Mouse (Mus musculus): ENCODE measurements around the gene Sec63.

The Sec63 gene

DNA sequence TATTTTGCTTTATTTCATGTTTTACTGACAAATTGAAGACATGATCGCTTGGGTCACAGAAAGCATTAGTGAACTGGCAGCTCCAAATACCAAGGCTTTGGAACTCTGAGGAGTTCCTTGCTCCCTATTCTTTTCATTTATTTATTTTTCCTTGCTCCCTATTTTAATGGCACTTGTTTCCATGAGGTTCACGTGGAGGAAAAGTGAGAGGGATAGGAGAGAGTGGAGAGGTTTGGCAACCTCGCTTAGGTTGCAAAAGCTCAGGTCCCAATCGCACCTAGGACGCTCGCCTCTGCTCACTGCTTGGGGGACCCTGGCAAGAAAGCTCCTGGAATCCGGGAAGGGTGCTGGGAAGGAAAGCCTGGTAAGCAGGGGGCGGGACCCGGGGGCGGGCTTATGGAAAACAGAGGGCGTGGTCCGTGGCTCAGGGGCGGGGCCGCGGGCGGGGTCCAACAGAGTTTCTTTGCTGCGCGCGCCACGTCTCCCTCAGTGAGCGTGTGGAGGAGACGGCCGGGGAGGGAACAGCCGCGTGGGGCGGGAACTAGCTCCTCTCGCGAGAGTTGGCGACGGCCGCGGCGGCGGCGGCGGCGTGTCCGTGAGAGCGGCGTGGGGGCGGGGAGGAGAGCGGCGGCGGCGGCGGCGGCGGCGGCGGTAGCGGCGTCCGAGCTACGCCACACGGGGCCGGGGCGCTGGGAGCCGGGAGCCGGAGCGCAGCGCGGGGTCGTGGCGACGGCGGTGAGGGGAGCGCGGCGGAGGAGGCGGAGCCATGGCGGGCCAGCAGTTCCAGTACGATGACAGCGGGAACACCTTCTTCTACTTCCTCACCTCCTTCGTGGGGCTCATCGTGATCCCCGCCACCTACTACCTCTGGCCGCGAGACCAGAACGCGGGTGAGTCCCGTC is at the start of gene Sec63:
Sec63 (plus strand) TSS at position 498 of the 902 bp plus-strand sequence.
- DNase-seq = peak; percentile 98

DNA sequence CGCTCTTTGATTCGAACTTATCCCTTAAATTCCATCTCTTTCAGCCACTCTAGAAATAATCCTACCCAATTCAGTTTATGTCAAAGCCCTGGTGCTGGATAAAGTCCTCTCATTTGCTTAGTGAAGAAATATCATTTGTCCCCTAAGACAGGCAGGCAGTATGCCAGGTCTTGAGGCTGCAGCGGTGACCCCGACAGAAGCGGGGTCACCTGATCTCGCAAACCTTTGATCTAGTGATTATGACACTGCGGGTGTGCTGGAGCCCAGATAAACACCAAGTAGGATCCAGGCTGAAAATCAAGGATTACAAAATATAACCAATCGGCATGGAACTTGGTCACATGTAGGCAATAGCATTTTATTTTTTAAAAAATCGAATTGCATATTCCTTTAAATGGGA is 46.6 kb upstream of the Sec63 start:
- DNase-seq = no peak

DNA sequence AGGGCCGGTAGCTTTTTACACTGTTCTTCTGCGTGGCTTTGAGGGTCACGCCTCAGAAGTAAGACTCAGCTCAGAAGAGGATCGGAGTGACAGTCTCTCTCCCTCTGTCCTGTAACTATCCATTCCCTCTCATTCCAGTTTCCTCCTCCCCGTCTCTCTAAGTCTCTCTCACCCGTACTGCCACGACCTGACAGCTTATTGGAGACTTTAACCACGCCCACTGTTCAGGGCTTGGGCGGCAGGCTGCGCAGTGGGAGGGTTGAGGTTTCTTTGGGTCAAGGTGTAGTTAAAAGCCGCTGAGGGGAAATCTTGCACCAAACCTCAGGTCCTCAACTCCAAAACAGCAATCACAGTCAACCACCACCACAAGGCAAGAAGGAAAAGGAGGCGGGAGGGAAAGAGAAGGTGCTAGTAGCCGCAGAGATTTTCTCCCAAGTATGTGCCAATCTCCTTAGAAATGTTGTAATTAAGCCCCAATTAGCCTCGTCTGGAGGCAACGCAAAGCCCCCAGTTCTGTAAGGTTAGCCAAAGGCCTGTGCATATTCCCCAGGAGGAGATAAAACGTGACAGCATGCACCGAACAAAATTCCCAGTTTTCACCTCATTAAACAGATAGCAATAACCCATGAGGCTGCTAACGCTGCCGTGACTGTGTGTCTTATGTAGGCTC is 45.8 kb upstream of the Sec63 start:
- DNase-seq = no peak

- DNase-seq = no peak
Measured at GRCm38 (mm10) chr10:42722116-42722515, 39.2 kb upstream of the Sec63 start.

DNA sequence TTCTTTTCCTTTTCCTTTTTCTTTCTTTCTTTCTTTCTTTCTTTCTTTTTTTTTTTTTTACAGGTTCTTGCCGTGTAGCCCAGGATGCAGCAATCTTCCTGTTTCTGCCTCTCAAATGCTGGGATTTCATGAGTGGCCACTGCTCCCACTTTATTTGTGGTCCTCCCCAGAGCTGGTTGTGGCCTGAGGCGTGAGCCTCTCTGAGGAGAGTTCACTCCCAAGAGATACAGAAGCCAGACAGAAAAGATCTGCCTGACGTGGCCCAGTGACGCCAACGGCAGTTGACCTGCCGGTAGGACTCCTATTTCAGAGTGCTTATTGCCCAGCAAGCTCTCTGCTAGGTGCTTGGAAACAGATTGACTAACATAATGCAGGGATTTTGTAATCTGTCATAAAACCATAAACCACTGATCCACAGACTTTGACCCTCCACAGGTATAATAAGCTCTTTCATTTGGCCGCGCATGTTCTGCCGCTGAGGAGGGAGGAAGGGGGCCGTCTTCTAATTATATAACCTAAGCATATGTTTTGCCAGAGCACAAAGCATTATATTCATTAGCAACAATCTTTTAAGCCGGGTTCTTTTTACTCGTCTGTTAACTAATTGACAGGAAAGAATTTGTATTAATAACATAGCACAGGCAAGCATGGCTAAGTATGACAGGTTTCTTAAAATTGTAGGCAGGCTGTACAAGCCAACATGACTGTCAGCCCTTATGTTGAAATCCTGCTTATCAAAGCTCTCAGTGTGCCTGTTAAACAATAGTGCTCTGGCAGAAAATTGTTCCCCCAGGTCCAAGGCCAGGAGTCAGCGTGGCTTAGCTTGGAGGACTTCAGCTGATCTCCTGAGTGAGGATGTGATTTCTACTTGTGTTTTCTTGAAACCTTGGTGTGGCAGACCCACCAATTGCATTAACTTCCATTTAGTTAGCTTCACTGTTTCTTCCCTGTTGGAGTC is 37.7 kb upstream of the Sec63 start:
- DNase-seq = no peak

- no peak for DNase-seq
Measured at GRCm38 (mm10) chr10:42729607-42730006, 31.7 kb upstream of the Sec63 start.

DNA sequence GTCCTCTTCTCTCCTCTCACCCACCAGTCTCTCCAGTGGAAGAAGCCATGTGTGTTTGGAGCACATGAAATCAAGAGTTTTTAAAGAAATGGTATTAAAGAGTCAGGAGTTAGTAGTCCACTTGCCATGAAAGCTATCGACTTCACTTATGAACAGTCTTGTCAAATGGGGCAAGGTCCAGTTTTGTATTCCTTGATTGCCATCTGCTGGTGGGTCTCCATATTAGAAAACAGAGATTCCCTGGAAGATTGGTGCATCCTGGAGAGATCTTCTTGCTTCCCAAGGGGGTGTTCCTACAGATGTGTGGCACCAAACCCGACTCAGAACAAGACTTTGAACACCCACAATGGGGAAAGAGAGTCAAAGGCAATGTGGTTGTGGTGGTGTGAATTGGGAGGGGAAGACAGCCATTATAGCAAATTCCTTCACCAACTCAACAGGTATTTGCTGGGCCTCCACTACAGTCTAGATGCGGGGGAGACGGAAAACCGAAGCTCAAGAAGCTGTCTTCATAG is 26.7 kb upstream of the Sec63 start:
- no peak for DNase-seq

DNA sequence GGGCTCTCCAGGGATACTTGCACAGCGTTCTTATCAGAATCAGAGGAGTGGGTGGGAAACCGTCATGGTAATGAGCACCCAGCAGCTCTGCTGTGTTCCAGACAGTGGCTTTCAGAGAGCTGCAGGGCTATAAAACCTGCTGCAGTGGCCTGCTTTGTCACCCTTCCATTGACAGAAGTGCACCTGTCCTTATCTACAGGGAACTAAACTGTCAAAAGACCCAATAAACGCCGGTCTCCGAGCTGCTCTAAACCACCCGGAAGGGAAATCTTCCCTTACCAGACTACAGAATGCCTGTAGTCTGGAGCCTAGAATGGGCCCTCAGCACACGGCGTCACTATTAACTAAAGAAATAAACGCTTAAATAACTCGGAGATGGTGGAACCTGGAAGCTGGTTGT is 9.5 kb upstream of the Sec63 start:
- no peak for DNase-seq

DNA sequence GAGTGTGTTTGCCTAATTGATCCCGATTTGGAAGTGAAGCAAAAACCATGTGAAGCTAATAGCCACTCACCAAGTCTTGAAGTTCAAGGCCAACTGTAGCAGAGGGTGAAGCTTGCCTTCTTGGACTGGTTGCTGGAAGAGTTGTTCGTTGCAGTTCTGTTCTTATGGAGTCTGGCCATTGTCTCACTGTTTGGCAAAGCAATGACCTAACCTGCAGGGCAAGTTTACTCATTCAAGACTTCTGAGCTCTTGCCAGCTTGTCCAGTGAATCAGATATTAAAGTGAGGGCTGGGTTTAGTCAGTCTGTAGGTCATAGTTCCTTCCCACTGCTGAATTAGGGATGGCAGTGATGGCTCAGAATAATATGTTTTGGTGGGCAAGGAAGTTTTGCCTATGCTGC is 7.0 kb upstream of the Sec63 start:
- no peak for DNase-seq

DNA sequence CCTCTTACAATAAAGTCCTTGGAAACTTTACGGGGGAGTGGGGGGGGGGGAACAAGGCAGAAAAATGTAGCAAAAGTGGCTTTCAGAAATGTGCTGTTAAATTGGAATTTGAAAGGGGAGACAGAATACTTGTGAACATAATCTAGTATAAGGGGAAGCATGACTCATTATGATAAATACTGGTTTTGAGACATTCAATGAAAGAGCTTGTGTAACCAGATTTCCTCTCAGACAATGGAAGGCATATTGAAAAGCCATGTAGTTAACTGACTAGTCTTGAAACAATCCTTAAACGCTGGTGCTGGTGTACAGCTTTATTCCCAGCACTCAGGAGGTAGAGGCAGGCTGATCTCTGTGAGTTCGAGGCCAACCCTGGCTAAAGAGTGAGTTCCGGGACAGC is 1.6 kb upstream of the Sec63 start:
- no peak for DNase-seq

- DNase-seq = peak; percentile 41
Measured at GRCm38 (mm10) chr10:42760329-42760728, 967 bp upstream of the Sec63 start.

- no peak for DNase-seq
Measured at GRCm38 (mm10) chr10:42761901-42762669, 789 bp downstream of the Sec63 start.

DNA sequence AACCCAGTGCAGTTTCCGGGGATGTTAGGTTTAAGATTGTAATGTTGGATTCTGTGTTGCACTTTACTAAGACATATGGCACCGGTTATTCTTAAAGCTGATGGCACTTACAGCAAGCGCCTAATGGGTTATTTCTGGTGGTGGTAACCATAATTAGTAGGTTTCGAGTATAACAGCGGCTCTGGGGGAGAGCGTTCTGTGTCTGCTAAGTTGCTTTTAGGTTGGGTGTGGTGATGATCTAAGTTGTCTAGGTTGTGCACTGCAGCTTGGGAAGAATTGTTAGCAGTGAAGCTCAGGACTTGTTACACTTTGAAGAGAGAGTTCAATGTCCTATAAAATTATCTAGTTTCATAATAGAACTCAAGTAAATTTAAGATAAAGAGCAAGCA is 1.4 kb downstream of the Sec63 start:
- DNase-seq = no peak

DNA sequence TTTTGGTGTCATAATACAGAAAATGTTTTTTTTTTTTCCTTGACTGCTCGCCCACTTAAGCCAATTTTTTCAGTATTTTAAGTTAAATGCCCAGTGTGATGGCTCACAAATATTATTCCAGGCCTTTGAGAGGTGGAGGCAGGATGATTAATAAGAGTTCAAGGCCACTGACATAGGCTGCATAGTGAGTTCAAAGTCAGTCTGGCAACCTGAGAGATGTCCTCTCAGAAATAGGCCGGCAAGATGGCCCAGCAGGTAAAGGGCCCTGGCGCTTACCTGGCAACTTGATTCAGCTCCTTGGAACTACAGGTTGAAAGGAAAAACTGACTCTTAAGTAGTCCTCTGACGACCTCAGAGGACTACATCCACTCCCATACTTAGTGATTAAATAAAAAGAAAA is 1.9 kb downstream of the Sec63 start:
- peak; percentile 6 for DNase-seq

GRCm38 (mm10) chr10:42765344-42765743 is 4.0 kb downstream of the Sec63 start:
- no peak for DNase-seq

DNA sequence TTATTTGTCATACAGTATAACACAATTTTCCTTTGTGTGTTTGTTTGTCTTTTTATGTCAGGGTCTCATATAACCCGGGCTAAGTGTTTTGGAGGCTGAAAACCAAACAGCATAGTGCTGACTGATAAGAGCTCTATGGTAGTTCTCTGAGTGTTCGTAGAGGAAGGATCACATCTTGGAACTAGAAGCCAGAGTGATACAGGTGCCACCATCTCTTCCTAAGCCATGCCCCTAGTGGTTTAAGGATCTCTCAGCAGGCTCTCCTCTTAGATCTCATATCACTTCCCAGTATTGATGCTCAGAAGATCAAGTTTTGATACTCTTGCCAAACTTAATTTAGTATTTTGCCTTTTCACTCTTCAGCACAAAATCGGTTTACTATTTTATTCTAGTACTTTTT is 14.2 kb downstream of the Sec63 start:
- DNase-seq = no peak

GRCm38 (mm10) chr10:42780753-42781152 is 19.5 kb downstream of the Sec63 start:
- DNase-seq = no peak

- DNase-seq = no peak
Measured at GRCm38 (mm10) chr10:42781672-42782071, 20.4 kb downstream of the Sec63 start.

DNA sequence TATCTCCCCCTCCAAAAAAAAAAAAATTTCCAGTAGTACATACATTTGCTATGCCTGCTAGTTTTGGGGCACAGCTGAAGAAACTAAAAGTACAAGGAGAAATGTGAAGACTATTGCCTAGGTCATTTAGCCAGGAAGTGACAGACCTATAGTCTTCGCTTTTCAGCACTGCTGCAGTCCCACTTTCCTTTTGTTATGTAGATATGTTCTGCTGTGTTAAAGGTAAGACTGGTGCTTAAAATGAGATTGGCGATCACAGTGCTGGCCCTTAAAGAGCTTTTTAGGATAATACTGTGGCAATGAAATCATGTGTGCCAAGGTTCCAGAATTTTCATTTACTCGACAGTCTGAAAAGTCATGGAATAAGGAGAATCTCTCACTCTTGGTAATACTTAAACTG is 39.6 kb downstream of the Sec63 start:
- DNase-seq = no peak

- DNase-seq = no peak
Measured at GRCm38 (mm10) chr10:42825923-42826322, 64.6 kb downstream of the Sec63 start.

DNA sequence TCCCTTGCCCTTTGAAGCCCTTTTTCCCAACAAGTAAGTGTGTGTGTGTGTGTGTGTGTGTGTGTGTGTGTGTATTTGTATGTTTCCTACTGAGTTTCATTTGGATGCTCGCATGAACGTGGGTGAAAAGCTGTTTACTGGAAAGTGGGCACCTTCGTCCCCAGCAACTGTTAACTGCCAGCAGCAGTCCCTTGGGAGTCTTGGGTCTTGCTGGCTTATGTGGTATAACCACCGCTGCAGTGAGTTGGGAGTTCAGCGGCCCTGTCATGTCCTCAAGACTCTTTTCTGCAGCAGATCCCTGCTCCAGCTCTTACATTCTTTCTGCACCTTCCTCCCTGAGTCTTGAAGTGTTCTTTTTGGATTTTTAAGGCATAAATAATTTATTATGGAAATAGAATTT is 65.9 kb downstream of the Sec63 start:
- DNase-seq = no peak

DNA sequence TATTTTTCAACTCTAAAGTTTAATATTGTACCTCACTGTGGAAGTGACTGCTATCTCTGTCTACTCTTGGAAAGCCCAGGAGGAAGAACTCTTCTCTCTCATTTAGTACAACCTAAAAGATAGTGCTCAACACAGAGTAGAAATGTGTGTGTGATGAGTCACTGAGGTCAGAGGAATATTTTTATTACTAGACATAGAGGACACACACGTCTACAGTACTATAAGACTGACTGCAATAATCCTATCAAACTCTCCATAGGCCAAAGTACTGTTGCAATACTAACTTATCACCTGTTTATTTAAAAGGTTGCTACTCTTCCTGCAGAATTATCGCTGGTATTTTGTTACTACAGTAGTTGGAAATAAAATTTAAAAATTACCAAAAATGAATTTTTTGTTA is 68.7 kb downstream of the Sec63 start:
- no peak for DNase-seq
